Comparison of ENCODE assay signal across 16 mouse cellular contexts in genomic region chr9:32594346-32594745, GRCm38 (mm10). TPM values are rescaled to one million over a fixed set of nuclear protein-coding genes. Genes with fewer than 3 reads are reported as not detected.
DNase-seq lines count a peak whose midpoint lies in the region; ATAC-seq lines count a peak whose summit lies in the region.
"Had no signal": no experiment of that assay in that cellular context is flagged by ENCODE, and none has a peak within 500 bp of the region (broad histone marks: within the 10 kb centered on the region; RNA-seq: fewer than 3 reads in every experiment).

No protein-coding gene starts in this region.

- no peak overlapping the region for H3K4me3 ChIP-seq in lung, embryonic 16.5 days (ENCODE audit: low read length)
- no peak overlapping the region for H3K4me3 ChIP-seq in limb, embryonic 10.5 days
- H3K4me3 ChIP-seq: embryonic facial prominence, embryonic 12.5 days; forebrain, embryonic 10.5 days; hindbrain, embryonic 15.5 days; limb, embryonic 12.5 days had no signal

- peaks cover 15% of the 10 kb centered on the region for H3K4me1 ChIP-seq in lung, embryonic 16.5 days (replicated peaks; ENCODE audit: control insufficient read depth, insufficient read depth, low read length)
- peaks cover 59% of the 10 kb centered on the region for H3K4me1 ChIP-seq in limb, embryonic 10.5 days

- no peak overlapping the region for H3K9ac ChIP-seq in lung, embryonic 16.5 days (ENCODE audit: low read length)
- H3K9ac ChIP-seq: embryonic facial prominence, embryonic 12.5 days; hindbrain, embryonic 15.5 days; limb, embryonic 12.5 days had no signal

- H3K4me2 ChIP-seq in lung, embryonic 16.5 days (ENCODE audit: low read depth, low read length) = no peak overlapping the region
- H3K4me2 ChIP-seq: embryonic facial prominence, embryonic 12.5 days; heart, embryonic 11.5 days; hindbrain, embryonic 15.5 days; limb, embryonic 12.5 days had no signal

- H3K36me3 ChIP-seq in lung, embryonic 16.5 days (ENCODE audit: control insufficient read depth, insufficient read depth, low read length) = no peaks in the 10 kb centered on the region
- no peaks in the 10 kb centered on the region for H3K36me3 ChIP-seq in limb, embryonic 10.5 days
- H3K36me3 ChIP-seq: embryonic facial prominence, embryonic 12.5 days; forebrain, embryonic 10.5 days; hindbrain, embryonic 15.5 days; limb, embryonic 12.5 days had no signal

- peak; percentile 29 for DNase-seq in embryo, embryonic 10.5 days (ENCODE audit: low spot score)
- no peak for DNase-seq in embryo, embryonic 10 days (ENCODE audit: low spot score)
- DNase-seq in lung, postnatal 25 days (ENCODE audit: low spot score) = no peak
- no peak for DNase-seq in limb, embryonic 10.5 days (ENCODE audit: low spot score)
- DNase-seq in thymus, postnatal 36 days = peak; percentile 47 to 57
- DNase-seq in right cerebral cortex, postnatal 25 days = no peak
- DNase-seq in cerebellum, postnatal 10 days = no peak
- DNase-seq: cerebellum, adult 8-10 months; layer of hippocampus, adult 9-11 months; lung, adult 18-20 months had no signal

- WGBS in lung, embryonic 16.5 days = 31% methylated on average over 4 of the region's 4 CpGs
- 43% methylated on average over 4 of the region's 4 CpGs for WGBS in limb, embryonic 10.5 days

- H3K27ac ChIP-seq in lung, embryonic 16.5 days (ENCODE audit: low read length) = 0 out of 2 replicates have a peak overlapping the region, but pooled peaks have one; percentile 20
- peak overlapping the region; percentile 62 for H3K27ac ChIP-seq in limb, embryonic 10.5 days
- H3K27ac ChIP-seq: embryonic facial prominence, embryonic 12.5 days; forebrain, embryonic 10.5 days; hindbrain, embryonic 15.5 days; limb, embryonic 12.5 days had no signal

- no peaks in the 10 kb centered on the region for H3K9me3 ChIP-seq in lung, embryonic 16.5 days (ENCODE audit: control insufficient read depth, low read length)
- H3K9me3 ChIP-seq in limb, embryonic 10.5 days (replicated peaks) = no peaks in the 10 kb centered on the region
- H3K9me3 ChIP-seq: embryonic facial prominence, embryonic 12.5 days; forebrain, embryonic 10.5 days; hindbrain, embryonic 15.5 days; limb, embryonic 12.5 days had no signal

- H3K27me3 ChIP-seq in lung, embryonic 16.5 days (ENCODE audit: control insufficient read depth, insufficient read depth, low read depth, low read length) = no peaks in the 10 kb centered on the region
- no peaks in the 10 kb centered on the region for H3K27me3 ChIP-seq in limb, embryonic 10.5 days (ENCODE audit: low read depth, poor library complexity, severe bottlenecking)
- H3K27me3 ChIP-seq: embryonic facial prominence, embryonic 12.5 days; limb, embryonic 12.5 days had no signal

- no peak for ATAC-seq in lung, embryonic 16.5 days (ENCODE audit: low read depth)

RNA-seq across cellular contexts. Expression of gene Ets1, which starts 41.7 kb away (rescaled TPM):
- 108 and 115 TPM in 2 replicates for polyA plus RNA-seq in lung, embryonic 16.5 days (2015; fragmentation: Nextera tagmentation; extraction: Ambion mirVana)
- polyA plus RNA-seq in limb, embryonic 10.5 days (2016; fragmentation: Nextera tagmentation; extraction: Ambion mirVana) = 50.1 and 50.3 TPM in 2 replicates

RNA-seq across cellular contexts. Expression of gene Fli1, which starts 51.7 kb away (rescaled TPM):
- polyA plus RNA-seq in lung, embryonic 16.5 days (2015; fragmentation: Nextera tagmentation; extraction: Ambion mirVana) = 32.8 and 34.9 TPM in 2 replicates
- 50.6 and 71.2 TPM in 2 replicates for polyA plus RNA-seq in limb, embryonic 10.5 days (2016; fragmentation: Nextera tagmentation; extraction: Ambion mirVana)

Comparison
In these comparisons a context has a peak if more than half of its experiments do, and no peak if none do; other contexts are left out.
1. DNase-seq: peak in embryo, embryonic 10.5 days (single experiment) and thymus, postnatal 36 days (2 of 2); none in embryo, embryonic 10 days (single experiment), lung, postnatal 25 days (single experiment), limb, embryonic 10.5 days (single experiment), right cerebral cortex, postnatal 25 days (single experiment) and cerebellum, postnatal 10 days (0 of 2).